Mouse (Mus musculus) limb, embryonic 10.5 days (tissue): ENCODE measurements around the gene Lhx2. TPM values are rescaled to one million over a fixed set of nuclear protein-coding genes. Genes with fewer than 3 reads are reported as not detected.

Experiments
- DNase-seq: peaks from one replicate; pipeline ENCODE4 v3.0.0-alpha.2; 2017; ENCODE audit warnings: low spot score
- H3K27ac ChIP-seq: fragments of 300-500 bp; sonication (generic); 2 replicates; pipeline ENCODE4 v1.5.1; 2016; ENCODE audit warnings: mild to moderate bottlenecking
- H3K27me3 ChIP-seq: fragments of 300-500 bp; sonication (generic); 2 replicates; pipeline ENCODE4 v1.6.1; 2016; ENCODE audit warnings: low read depth, mild to moderate bottlenecking; ENCODE audit not compliant: poor library complexity, severe bottlenecking
- H3K36me3 ChIP-seq: fragments of 300-500 bp; sonication (generic); 2 replicates; pipeline ENCODE4 v1.6.1; 2016; ENCODE audit warnings: mild to moderate bottlenecking, moderate library complexity
- H3K4me1 ChIP-seq: fragments of 300-500 bp; sonication (generic); 2 replicates; pipeline ENCODE4 v1.6.1; 2016
- H3K4me3 ChIP-seq: fragments of 300-500 bp; sonication (generic); 2 replicates; pipeline ENCODE4 v1.5.1; 2016; ENCODE audit warnings: mild to moderate bottlenecking, moderate library complexity
- H3K9me3 ChIP-seq: fragments of 300-500 bp; sonication (generic); replicated peaks from 2 replicates; pipeline ENCODE4 v1.6.1; 2016; ENCODE audit warnings: mild to moderate bottlenecking
- WGBS: fragments of 180-500 bp; shearing (Covaris S2); methylation state at CpG from one replicate; pipeline ENCODE4 v1.1.7; 2016; 5-methylcytosine and 5-hydroxymethylcytosine counted together
- polyA plus RNA-seq: library from polyadenylated mRNA; unstranded; fragments of >200 nt; fragmentation: Nextera tagmentation; extraction: Ambion mirVana; gene quantifications from 2 replicates; pipeline ENCODE4 v1.2.1, GENCODE M21; 2016

Lhx2 gene
- polyA plus RNA-seq, 1 experiment from 2014 or later = 33.7 TPM

- peak overlapping the region; percentile 97 for H3K27ac ChIP-seq
- WGBS = 2% methylated on average over 35 of the region's 35 CpGs
- H3K4me3 ChIP-seq = peak overlapping the region; percentile 80
- peaks cover 89% of the 10 kb centered on the region for H3K27me3 ChIP-seq
- peaks cover 56% of the 10 kb centered on the region for H3K36me3 ChIP-seq
- peaks cover 74% of the 10 kb centered on the region for H3K4me1 ChIP-seq
- H3K9me3 ChIP-seq = no peaks in the 10 kb centered on the region
- peak; percentile 63 for DNase-seq
Measured at GRCm38 (mm10) chr2:38357294-38358246, 18.5 kb downstream of the Lhx2 start.

- H3K27ac ChIP-seq = no peak overlapping the region
- H3K4me1 ChIP-seq = peaks cover 64% of the 10 kb centered on the region
- H3K27me3 ChIP-seq = peaks cover 87% of the 10 kb centered on the region
- H3K4me3 ChIP-seq = no peak overlapping the region
- peaks cover 61% of the 10 kb centered on the region for H3K36me3 ChIP-seq
- no peaks in the 10 kb centered on the region for H3K9me3 ChIP-seq
- no peak for DNase-seq
- 4% methylated on average over 3 of the region's 3 CpGs for WGBS
Measured at GRCm38 (mm10) chr2:38358611-38359010, 19.5 kb downstream of the Lhx2 start.

- DNase-seq = no peak
- Histone ChIP-seq H3K4me3 (no peak overlapping the region), H3K27ac (0 out of 2 replicates have a peak overlapping the region, but pooled peaks have one; percentile 11), H3K36me3 (peaks cover 63% of the 10 kb centered on the region), H3K27me3 (peaks cover 87% of the 10 kb centered on the region), H3K9me3 (no peaks in the 10 kb centered on the region), H3K4me1 (peaks cover 58% of the 10 kb centered on the region)
- 6% methylated on average over 10 of the region's 10 CpGs for WGBS
Measured at GRCm38 (mm10) chr2:38359186-38359585, 20.1 kb downstream of the Lhx2 start.

- DNase-seq = no peak
- no peak overlapping the region for H3K27ac ChIP-seq
- peaks cover 52% of the 10 kb centered on the region for H3K4me1 ChIP-seq
- H3K27me3 ChIP-seq = peaks cover 85% of the 10 kb centered on the region
- 15% methylated on average over 13 of the region's 13 CpGs for WGBS
- H3K9me3 ChIP-seq = no peaks in the 10 kb centered on the region
- H3K4me3 ChIP-seq = no peak overlapping the region
- H3K36me3 ChIP-seq = peaks cover 63% of the 10 kb centered on the region
Measured at GRCm38 (mm10) chr2:38359811-38360210, 20.7 kb downstream of the Lhx2 start.

GRCm38 (mm10) chr2:38366222-38366621, 27.1 kb downstream of the Lhx2 start:
- no peak for DNase-seq
- Histone ChIP-seq H3K4me3 (no peak overlapping the region), H3K9me3 (no peaks in the 10 kb centered on the region), H3K27me3 (peaks cover 88% of the 10 kb centered on the region), H3K36me3 (peaks cover 89% of the 10 kb centered on the region), H3K4me1 (peaks cover 28% of the 10 kb centered on the region), H3K27ac (no peak overlapping the region)
- 56% methylated on average over 7 of the region's 7 CpGs for WGBS

GRCm38 (mm10) chr2:38367023-38367422, 27.9 kb downstream of the Lhx2 start:
- no peak for DNase-seq
- Histone ChIP-seq H3K9me3 (no peaks in the 10 kb centered on the region), H3K4me1 (peaks cover 31% of the 10 kb centered on the region), H3K4me3 (no peak overlapping the region), H3K27ac (peak overlapping the region; percentile 58), H3K36me3 (peaks cover 81% of the 10 kb centered on the region), H3K27me3 (peaks cover 87% of the 10 kb centered on the region)
- 9% methylated on average over 9 of the region's 9 CpGs for WGBS

GRCm38 (mm10) chr2:38367852-38368251, 28.8 kb downstream of the Lhx2 start:
- Histone ChIP-seq H3K9me3 (no peaks in the 10 kb centered on the region), H3K4me3 (no peak overlapping the region), H3K36me3 (peaks cover 72% of the 10 kb centered on the region), H3K27me3 (peaks cover 87% of the 10 kb centered on the region), H3K4me1 (peaks cover 35% of the 10 kb centered on the region), H3K27ac (no peak overlapping the region)
- 63% methylated on average over 5 of the region's 5 CpGs for WGBS
- no peak for DNase-seq

- Histone ChIP-seq H3K4me3 (peak overlapping the region; percentile 18; the same call in 1 of the 2 replicates), H3K27me3 (peaks cover 88% of the 10 kb centered on the region), H3K27ac (no peak overlapping the region), H3K9me3 (no peaks in the 10 kb centered on the region), H3K36me3 (peaks cover 62% of the 10 kb centered on the region), H3K4me1 (peaks cover 35% of the 10 kb centered on the region)
- WGBS = 10% methylated on average over 31 of the region's 31 CpGs
- DNase-seq = peak; percentile 73
Measured at GRCm38 (mm10) chr2:38368746-38369330, 29.8 kb downstream of the Lhx2 start.

GRCm38 (mm10) chr2:38375606-38376304, 36.7 kb downstream of the Lhx2 start:
- H3K27me3 ChIP-seq = peaks cover 88% of the 10 kb centered on the region
- peak overlapping the region; percentile 34 for H3K4me3 ChIP-seq
- no peaks in the 10 kb centered on the region for H3K9me3 ChIP-seq
- peaks cover 36% of the 10 kb centered on the region for H3K4me1 ChIP-seq
- H3K36me3 ChIP-seq = peaks cover 3% of the 10 kb centered on the region
- DNase-seq = peak; percentile 88
- WGBS = 4% methylated on average over 20 of the region's 20 CpGs
- H3K27ac ChIP-seq = peak overlapping the region; percentile 43

GRCm38 (mm10) chr2:38377254-38377653, 38.2 kb downstream of the Lhx2 start:
- no peaks in the 10 kb centered on the region for H3K9me3 ChIP-seq
- peaks cover 78% of the 10 kb centered on the region for H3K27me3 ChIP-seq
- peak; percentile 39 for DNase-seq
- no peak overlapping the region for H3K4me3 ChIP-seq
- 0 out of 2 replicates have a peak overlapping the region, but pooled peaks have one; percentile 20 for H3K27ac ChIP-seq
- WGBS = 76% methylated on average over 7 of the region's 7 CpGs
- peaks cover 30% of the 10 kb centered on the region for H3K4me1 ChIP-seq
- no peaks in the 10 kb centered on the region for H3K36me3 ChIP-seq

- peaks cover 67% of the 10 kb centered on the region for H3K27me3 ChIP-seq
- H3K9me3 ChIP-seq = no peaks in the 10 kb centered on the region
- WGBS = 28% methylated on average over 5 of the region's 5 CpGs
- no peaks in the 10 kb centered on the region for H3K36me3 ChIP-seq
- no peak overlapping the region for H3K27ac ChIP-seq
- H3K4me1 ChIP-seq = peaks cover 29% of the 10 kb centered on the region
- H3K4me3 ChIP-seq = no peak overlapping the region
- DNase-seq = peak; percentile 42
Measured at GRCm38 (mm10) chr2:38378346-38378745, 39.3 kb downstream of the Lhx2 start.

GRCm38 (mm10) chr2:38378849-38379545, 39.9 kb downstream of the Lhx2 start:
- Histone ChIP-seq H3K4me1 (peaks cover 29% of the 10 kb centered on the region), H3K4me3 (peak overlapping the region; percentile 24), H3K27ac (no peak overlapping the region), H3K27me3 (peaks cover 61% of the 10 kb centered on the region), H3K9me3 (no peaks in the 10 kb centered on the region), H3K36me3 (no peaks in the 10 kb centered on the region)
- DNase-seq = no peak
- 4% methylated on average over 29 of the region's 29 CpGs for WGBS
